Mouse (Mus musculus) erythroid progenitor cell, adult 5-6 weeks (primary cell): Measurements from ENCODE around the gene Acrbp. TPM values are rescaled to one million over a fixed set of nuclear protein-coding genes. Genes with fewer than 3 reads are reported as not detected.
"Not testable (repeated sequence)": the region's sequence is repeated elsewhere in the genome, so short reads cannot be mapped to it uniquely, and the experiment has no call there.

Experiments used
- ATAC-seq: replicated peaks from 2 replicates; pipeline ENCODE4 v1.8.0; 2016; ENCODE audit warnings: moderate number of reproducible peaks, mild to moderate bottlenecking, moderate TSS enrichment, inconsistent platforms; ENCODE audit not compliant: poor library complexity, low FRiP score, severe bottlenecking
- total RNA-seq, 2 experiments: library from RNA; stranded (forward) in 1 of 2; stranded (reverse) in 1 of 2; fragments of 150-400 nt in 1 of 2; fragments of 186-747, 209-891 nt in 1 of 2; gene quantifications; 2 replicates each; pipeline versions ENCODE4 v1.2.3 to v1.2.4; 2015 to 2017; ENCODE audit warnings: low replicate concordance in 2 of 2

The Acrbp gene
- 4.3 and 9.6 TPM in 2 replicates for total RNA-seq (2015; ENCODE audit: low replicate concordance)
- 0.68 and 9.4 TPM in 2 replicates for total RNA-seq (2017; ENCODE audit: low replicate concordance)

DNA sequence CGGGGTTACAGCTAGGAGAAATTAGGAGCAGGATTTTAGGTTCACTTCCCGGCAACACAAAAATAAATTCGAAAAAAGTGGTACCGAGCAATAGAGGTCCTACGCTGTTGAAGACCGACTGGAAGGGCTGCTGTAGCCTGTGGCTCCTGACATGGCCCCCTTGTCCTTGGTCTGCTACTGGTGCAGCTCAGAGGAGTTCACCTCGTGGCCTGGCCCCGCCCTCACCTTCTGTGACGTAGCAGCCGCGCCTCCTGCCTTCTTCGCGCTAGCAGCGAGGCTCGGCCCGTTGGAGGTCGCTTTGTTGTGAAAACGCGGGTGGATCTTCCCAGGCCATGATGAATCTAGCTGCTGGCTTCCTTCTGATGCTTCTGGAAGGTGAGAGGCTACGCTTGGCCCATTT is at the start of gene Acrbp:
Acrbp (plus strand) TSS at position 12 of the 400 bp plus-strand sequence.
- ATAC-seq = no peak

DNA sequence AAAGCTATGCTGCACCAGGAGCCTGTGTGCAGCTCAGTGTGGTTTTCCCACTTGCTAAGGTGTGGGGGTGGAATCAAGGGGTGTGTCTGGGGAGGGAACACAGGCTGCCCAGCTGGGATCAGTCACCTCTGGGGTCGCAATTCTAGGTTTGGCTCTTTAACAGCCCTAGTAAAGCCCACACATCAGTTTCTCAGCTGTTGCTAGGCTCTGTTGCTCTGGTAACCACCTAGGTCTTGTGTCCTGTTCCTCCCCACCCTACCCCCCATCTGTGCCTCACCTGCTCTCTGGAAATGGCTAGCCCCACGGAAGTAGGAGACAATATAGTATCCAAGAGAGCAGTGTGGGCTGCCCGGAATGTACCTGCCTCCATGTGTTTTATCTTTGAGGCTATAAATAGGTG is 45.8 kb upstream of the Acrbp start:
- no peak for ATAC-seq

DNA sequence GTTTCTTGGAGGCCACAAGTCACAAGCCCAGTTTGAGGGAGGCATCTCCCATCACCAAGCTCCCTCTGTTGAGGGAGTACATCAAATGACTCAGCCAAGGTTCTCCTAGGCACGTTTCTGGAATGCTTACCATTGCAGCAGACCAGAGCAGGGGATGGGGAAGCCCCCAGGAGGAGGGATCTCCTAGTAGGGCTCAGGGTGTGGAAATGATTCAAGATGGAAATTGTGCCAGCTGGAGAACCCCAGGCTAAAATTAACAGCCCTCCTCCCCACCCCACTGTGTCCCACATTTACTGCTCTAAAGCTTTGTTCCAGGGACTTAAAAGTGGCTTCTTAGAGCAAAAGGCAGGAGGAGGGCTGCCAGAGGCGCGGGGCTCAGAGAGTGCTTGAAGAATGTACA is 44.4 kb upstream of the Acrbp start:
- no peak for ATAC-seq

DNA sequence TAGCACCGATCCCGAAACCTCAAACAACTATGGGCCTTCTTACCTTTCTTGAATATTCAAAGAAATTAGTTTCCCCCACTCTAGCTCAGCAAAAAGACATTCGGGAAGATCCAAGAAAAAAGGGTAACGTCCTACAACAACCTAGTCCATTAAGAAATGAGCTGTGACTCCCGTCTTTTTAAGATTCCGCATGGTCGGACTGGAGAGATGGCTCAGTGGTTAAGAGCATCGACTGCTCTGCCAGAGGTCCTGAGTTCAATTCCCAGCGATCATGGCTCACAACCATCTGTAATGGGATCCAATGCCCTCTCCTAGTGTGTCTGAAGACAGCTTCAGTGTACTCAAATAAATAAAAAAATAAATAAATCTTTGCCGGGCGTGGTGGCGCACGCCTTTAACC is 41.4 kb upstream of the Acrbp start:
- no peak for ATAC-seq

DNA sequence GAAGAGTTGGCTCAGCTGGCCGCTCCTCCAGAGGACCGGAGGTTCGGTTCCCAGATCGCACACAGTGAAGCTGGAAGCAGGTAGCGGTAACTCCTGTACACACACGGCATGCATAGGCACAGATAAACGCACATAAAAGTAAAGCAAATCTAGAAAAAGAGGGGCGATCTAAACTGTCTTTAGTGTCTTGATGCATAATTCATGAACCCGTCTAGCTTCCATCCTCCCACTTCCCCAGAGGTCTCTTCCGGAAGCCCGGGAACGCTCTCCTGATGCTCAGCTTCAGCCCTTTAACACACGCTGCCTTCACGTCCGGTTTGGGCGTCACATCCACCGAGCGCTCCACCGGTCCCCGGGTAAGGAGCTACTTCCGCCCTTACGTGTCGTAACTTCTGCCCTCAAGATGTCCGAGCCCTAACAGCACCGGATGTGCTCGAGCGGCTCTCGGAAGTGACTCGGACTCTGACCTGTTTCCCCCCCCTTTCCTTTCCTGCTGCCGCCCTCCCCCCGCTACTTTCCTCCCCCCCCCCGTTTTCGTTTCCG is 40.8 kb upstream of the Acrbp start:
- ATAC-seq = peak; percentile 99

DNA sequence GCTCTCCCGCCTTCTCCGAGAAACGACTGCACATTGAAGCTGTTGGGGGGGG is 40.5 kb upstream of the Acrbp start, which contains the start of gene Zfp384:
Zfp384 (plus strand) TSS at position 17 of the 52 bp plus-strand sequence.
- no peak for ATAC-seq

DNA sequence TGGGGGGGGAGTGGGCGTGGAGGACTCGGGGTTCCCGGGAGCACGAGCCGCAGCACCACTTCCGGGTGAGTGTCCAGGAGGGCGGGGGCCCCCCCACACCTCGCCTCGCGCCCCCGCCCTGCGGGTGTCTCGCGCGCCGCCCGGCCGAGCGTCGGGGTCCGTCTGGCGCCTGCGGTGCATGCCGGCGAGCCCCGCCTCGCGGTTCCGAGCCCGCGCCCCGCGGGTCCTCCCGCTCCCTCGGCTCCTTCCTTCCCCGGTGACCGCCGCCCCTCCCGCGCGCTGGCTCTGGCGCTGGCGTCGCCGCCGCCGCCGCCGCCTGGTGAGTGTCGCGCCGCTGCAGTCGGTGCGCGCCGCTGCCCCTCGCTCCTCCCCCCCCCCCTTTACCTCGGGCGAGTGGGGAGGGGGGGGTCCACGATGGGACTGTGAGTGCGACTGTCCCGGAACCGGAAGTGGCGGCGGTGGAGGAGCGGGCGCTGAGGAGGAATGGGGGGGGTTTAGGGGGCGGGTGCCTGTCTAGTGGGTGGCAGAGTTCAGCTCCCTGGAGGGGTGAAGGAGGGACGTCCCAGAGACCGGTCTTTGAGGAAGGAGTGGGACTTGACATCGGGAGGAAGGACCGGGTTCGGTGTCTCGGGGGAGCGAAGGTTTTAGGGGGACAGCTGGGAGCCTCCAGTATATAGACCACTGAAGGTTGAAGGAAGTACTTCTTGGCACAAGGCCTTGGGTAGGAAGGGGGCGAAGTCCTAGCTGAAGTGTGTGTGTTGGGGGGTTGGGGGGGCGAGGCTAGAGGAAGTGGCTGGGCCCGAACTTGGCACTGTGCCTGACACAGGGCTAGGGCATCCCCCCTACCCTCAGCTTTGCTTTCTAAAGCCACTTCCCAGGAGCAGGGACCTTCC is 40.1 kb upstream of the Acrbp start:
- peak; percentile 75 for ATAC-seq

DNA sequence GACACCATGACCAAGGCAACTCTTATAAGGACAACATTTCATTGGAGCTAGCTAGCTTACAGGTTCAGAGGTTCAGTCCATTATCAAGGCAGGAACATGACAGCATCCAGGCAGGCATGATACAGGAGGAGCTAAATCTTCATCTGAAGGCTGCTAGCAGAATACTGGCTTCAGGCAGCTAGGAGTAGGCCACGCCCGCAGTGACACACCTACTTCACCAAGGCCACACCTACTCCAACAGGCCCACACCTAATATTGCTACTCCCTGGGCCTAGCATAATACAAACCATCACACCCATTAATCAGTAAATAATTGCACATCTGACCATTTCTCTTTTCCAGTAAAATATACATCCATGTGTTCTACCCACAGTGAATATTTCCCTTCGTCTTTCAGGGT is 31.8 kb upstream of the Acrbp start:
- peak; percentile 100 for ATAC-seq

DNA sequence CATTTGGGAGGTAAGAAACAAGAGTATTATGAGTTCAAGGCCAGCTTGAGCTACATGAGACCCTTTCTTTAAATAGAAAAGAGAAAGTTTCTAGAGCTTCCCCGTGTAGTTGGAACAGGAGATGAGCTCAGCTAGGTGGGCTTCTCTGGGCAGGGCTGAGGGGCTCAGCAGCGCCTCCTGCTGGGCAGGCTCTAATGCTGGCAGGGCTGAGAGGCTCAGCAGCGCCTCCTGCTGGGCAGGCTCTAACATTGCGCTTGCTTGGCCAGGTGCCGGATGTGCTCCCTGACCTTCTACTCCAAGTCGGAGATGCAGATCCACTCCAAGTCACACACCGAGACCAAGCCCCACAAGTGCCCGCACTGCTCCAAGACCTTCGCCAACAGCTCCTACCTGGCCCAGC is 19.0 kb upstream of the Acrbp start:
- ATAC-seq = peak; percentile 81

DNA sequence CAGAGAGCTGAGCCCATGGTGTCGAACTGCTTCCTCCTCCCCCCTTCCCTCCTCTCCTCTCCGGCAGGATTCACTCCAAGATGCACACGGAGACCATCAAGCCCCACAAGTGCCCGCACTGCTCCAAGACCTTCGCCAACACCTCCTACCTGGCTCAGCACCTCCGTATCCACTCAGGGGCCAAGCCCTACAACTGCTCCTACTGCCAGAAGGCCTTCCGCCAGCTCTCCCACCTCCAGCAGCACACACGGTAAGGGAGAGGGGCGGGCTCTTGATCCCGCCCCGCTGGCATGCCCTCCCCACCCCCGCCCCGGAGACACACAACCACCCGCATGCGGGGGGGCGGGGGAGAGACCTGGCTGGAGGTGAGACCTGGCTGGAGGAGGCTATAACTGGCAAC is 17.9 kb upstream of the Acrbp start:
- ATAC-seq = no peak

DNA sequence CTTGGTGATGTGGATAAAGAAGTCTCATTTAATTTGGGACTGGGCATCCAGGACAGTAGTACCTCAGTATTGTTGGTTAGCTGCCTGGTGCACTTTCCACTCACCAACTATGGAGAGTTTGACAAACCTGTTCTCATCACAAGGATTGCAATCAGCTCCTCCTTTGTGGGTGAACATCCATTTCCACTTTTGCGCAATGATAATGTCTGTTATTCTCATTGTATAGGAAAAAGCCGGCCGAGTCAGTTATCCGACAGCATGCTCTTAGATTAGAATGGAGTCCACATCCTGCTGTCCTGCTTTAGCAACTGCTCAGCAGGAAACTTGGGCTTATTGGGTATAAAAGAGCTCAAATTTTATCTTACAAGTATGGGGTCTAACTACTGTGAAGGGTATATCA is 10.8 kb upstream of the Acrbp start:
- ATAC-seq = no peak

DNA sequence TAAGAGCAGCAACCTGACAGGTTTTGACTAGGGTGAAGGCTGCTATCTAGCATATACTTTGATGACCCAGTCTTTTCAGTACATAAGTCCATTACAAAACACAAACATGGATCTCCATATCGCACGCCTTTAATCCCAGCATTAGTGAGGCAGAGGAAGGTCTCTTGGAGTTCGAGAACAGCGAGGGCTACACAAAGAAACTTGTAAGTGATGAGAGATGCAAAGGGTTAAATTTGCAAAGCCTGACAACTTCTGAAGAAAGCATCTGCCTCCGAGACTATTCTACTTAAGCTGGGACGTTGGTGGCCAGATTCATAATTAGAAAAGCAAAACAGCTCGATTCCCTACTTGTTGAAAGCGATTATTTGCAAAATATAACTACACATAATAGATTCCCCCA is 10.4 kb upstream of the Acrbp start:
- ATAC-seq = peak; percentile 41

DNA sequence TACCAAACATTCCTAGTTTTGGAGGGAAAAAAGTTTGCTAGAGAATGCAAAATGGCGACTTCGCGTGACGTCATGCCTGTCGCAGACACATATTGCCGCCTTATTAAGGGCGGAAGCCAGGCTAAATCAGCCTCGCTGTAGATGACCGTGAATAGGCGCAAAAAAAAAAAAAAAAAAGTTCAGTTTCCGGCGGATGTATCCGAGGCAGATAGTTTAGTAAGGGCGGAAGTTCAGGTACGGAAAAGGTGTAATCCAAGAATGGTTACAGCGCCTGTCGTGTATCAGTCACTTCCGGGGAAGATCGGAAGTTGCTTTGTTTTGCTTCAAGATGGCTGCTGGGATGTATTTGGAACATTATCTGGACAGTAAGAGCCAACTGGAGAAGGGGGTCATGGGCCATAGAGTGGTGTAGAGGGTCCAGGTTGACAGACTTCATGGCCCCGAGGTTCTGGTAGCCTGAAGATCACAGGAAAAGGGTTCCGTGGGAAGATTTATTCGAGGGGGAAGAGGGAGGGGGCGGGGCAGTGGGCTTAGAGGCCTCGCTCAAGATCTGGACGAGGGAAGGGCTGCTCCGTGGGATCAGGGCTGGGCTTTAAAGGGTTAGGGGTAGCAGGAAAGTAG is 9.8 kb upstream of the Acrbp start, which contains the start of gene Ing4:
Ing4 (plus strand) TSS at position 228 of the 621 bp plus-strand sequence.
- peak; percentile 95 for ATAC-seq

DNA sequence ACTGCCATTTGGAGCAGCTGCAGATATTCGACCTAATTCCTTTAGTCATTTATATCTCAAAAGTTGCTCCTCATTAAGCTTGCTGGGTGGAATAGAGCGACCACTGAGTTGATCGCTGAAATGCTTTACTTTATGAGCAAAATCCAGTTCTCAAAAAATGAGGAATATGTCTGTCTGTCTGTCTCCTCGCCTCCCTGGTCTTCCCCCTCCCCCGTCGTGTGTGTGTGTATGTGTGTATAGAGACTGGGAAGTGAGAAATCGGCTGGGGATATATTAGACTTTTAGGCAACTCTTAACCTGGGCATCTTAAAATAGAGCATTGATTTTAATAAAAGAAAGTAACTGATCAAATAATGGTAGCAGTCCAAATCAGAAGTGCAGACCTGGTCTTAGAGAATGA is 9.3 kb upstream of the Acrbp start:
- ATAC-seq = no peak

DNA sequence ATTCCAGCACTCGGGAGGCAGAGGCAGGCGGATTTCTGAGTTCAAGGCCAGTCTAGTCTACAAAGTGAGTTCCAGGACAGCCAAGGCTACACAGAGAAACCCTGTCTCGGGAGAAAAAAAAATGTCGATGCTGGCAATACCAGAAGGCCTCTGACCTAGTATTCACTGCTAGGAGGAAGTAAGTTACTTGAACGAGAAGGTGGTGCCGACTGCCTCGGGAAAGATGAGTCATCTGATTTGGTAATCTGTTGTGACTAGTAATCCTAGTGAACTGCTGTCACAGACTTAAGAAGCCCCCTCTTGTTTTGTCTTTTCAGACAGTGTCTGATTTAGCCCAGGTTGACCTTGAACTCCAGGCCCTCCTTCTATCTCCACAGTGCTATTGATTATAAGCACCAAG is 8.4 kb upstream of the Acrbp start:
- ATAC-seq = no peak

DNA sequence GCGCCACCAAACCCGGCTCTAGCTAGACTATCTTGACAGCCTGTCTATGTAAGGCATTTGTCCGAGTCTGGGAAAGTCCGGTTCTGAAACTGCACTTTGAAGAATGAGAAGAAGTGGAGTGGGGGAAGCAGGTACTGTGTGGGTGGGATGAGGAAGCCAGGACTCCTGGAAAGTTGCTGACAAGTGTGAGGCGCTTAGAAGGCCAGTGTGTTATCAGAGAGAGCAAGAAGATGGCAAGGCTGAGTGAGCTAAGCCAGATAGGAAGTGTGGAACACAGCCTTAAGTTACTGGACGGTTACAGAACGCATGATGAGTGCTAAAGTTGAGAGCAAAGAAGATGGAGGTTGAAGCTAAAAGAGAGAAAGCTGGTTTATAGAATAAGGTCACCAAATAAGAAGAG is 7.4 kb upstream of the Acrbp start:
- ATAC-seq = no peak

DNA sequence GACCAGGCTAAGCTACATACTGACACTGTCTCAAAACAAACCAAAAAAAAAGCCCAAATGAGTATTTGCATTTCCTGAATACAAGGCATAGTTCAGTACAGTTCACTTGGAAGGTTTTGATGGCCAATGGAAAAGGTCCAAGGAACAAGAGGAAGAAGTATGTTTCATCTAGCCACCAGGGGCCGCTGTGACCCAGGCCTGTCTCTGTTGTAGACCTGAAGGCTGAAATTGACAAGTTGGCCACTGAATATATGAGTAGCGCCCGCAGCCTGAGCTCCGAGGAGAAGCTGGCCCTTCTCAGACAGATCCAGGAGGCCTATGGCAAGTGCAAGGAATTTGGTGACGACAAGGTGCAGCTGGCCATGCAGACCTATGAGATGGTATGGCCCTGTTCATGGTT is 2.8 kb upstream of the Acrbp start:
- ATAC-seq = peak; percentile 77

DNA sequence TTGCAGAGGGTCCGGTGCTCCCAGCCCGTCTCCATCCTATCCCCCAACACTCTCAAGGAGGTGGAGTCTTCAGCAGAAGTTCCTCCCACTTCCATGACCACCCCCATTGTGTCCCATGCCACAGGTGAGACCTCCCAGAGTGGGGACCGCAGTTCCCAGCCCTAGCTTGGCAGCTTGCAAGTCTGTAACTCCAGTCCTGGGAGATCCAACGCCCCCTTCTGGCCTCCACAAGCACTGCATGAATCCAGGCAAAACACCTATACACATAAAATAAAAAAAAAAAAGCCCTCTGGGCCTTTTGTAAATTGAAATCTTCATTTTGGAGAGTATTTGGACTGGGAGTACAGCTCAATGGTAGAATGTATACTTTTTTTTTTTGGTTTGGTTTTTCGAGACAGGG is 1.7 kb downstream of the Acrbp start:
- ATAC-seq = no peak

DNA sequence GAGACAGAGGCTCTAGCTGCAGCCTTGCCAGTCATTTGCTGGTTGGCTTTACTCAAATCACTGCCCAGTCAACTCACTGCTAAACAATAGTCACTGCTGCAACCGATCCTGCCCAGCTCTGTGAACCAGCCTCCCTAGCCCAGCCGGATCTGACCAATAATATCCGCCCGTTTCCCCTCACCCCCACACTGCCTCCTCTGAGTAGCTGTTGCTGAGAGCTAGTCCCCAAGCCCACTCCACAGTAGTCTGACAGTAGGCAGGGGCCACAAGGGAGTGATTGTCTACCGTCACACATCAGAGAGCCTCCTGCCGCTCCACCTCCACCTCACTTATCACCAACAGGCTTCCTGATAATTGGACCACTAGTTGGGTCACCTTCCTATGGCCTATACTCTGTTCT is 12.0 kb downstream of the Acrbp start:
- ATAC-seq = no peak

DNA sequence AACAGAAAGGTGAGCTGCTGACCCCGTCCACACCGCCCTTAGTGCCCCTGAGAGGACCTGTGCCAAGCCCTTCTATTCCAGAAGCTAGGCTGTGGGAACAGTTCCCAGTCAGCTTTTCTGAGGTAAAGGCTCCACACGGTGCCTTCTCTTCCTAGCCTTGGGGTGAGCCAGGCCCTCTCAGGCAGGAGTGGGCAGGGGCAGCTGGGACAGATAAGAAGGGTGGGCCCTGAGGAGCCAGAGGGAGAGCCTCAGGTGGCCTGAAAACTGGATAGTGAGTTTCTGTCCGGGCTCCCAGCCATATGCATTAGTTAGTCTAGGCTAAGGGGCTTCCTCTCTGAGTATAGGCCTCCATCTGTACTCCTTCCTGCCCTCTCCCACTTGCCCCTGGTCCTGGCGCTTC is 13.0 kb downstream of the Acrbp start:
- ATAC-seq = no peak

DNA sequence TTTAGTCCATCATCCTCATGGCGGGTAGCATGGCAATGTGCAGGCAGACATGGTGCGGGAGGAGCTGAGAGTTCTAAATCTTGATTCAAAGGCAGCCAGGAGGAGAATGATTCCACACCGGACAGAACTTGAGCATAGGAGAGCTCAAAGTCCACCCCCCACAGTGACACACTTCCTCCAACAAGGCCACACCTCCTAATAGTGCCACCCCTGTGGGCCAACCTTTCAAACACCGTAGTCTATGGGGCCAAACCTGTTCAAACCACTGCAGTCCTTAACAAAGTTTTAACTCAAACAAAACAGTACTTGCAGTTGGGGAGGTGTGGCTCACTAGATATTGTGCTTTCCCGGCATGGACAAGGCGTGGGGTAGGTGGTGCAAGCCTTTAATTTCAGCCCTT is 14.4 kb downstream of the Acrbp start:
- no peak for ATAC-seq

DNA sequence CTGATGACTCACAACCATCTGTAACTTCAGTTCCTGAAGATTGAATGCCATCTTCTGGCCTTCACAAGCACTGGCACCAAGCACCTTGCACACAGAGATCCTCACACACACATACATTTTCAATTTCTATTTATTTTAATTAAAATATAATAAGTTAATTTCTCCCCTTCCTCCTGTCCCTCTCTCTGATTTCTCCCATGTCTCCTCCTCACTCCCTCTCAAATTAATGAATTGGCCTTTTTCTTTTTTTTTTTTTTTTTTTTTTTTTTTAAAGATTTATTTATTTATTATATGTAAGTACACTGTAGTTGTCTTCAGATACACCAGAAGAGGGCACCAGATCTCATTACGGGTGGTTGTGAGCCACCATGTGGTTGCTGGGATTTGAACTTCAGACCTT is 15.7 kb downstream of the Acrbp start:
- not testable (repeated sequence) for ATAC-seq
